Mouse (Mus musculus) splenic B cell, adult 2 months (primary cell): ENCODE measurements at regions not wholly inside any gene's neighbourhood (a gene's known extent, or its start where the extent isn't known, plus 50 kb on each side); places are given as distances from the start of the nearest gene placed in this dataset.
A peak's percentile ranks its signal among the peaks of the same experiment; 100 is the strongest.

Experiments
- DNase-seq: peaks from one replicate; pipeline ENCODE4 v3.0.0-alpha.2; 2011; ENCODE audit warnings: low read depth, low spot score
- H3K27me3 ChIP-seq: 2 replicates; pipeline ENCODE4 v1.6.1; 2012; ENCODE audit warnings: mild to moderate bottlenecking, low read length, moderate library complexity, mixed read lengths; ENCODE audit not compliant: control insufficient read depth, poor library complexity, insufficient read depth, severe bottlenecking
- H3K36me3 ChIP-seq: 2 replicates; pipeline ENCODE4 v1.6.1; 2012; ENCODE audit warnings: mild to moderate bottlenecking, low read length, moderate library complexity, mixed read lengths; ENCODE audit not compliant: control insufficient read depth, poor library complexity, insufficient read depth, severe bottlenecking

GRCm38 (mm10) chr3:69953674-69954329, 53.6 kb upstream of the Otol1 start:
- Histone ChIP-seq H3K27me3 (no peaks in the 10 kb centered on the region), H3K36me3 (no peaks in the 10 kb centered on the region)
- DNase-seq: no peak

- Histone ChIP-seq H3K36me3 (no peaks in the 10 kb centered on the region), H3K27me3 (no peaks in the 10 kb centered on the region)
- DNase-seq: peak; percentile 1
Measured at GRCm38 (mm10) chr3:69922792-69923418, 63.2 kb upstream of the Sptssb start.

GRCm38 (mm10) chr3:69912859-69913258, 53.1 kb upstream of the Sptssb start:
- no peak for DNase-seq
- no peaks in the 10 kb centered on the region for H3K36me3 ChIP-seq
- H3K27me3 ChIP-seq: no peaks in the 10 kb centered on the region

GRCm38 (mm10) chr3:69910073-69910472, 50.3 kb upstream of the Sptssb start:
- no peak for DNase-seq
- Histone ChIP-seq H3K27me3 (no peaks in the 10 kb centered on the region), H3K36me3 (no peaks in the 10 kb centered on the region)
